In genomic region chr6:108829386-108830370, GRCm38 (mm10) we compare ENCODE assay signal across 8 mouse cellular contexts. TPM values are rescaled to one million over a fixed set of nuclear protein-coding genes. Genes with fewer than 3 reads are reported as not detected.
DNase-seq lines count a peak whose midpoint lies in the region; ATAC-seq and TF ChIP-seq lines count a peak whose summit lies in the region.

No protein-coding gene starts in this region.

- peak; percentile 27 to 38 for DNase-seq in left cerebral cortex, postnatal 10 days (ENCODE audit: extremely low spot score in 1 of 2, low spot score in 2 of 2)
- no peak for DNase-seq in left cerebral cortex, adult 11 months (ENCODE audit: low spot score)
- DNase-seq in cerebellum, adult 8-10 months, result peak; percentile 12
- peak; percentile 59 to 66 for DNase-seq in heart, adult 18-20 months
- peak; percentile 65 for DNase-seq in kidney, adult 18-20 months
- DNase-seq in spleen, postnatal 36 days (ENCODE audit: low spot score in 2 of 2), result no peak

- intact Hi-C loops in left cerebral cortex, postnatal 10 days (cut with DNase I), result loop anchor here (5.0 kb wide), 1 partner anchor 47 kb away; the partner anchor contains the start of gene Arl8b

- H3K9me3 ChIP-seq in lung, embryonic 16.5 days (ENCODE audit: control insufficient read depth, low read length), result no peaks in the 10 kb centered on the region

- peak overlapping the region; percentile 95 for H3K4me3 ChIP-seq in lung, embryonic 16.5 days (ENCODE audit: low read length)
- peak overlapping the region; percentile 94 for H3K4me3 ChIP-seq in olfactory bulb, adult 2 months (ENCODE audit: insufficient read depth, low read depth, low read length)

- H3K4me1 ChIP-seq in lung, embryonic 16.5 days (replicated peaks; ENCODE audit: control insufficient read depth, insufficient read depth, low read length), result peaks cover 30% of the 10 kb centered on the region
- H3K4me1 ChIP-seq in olfactory bulb, adult 2 months (ENCODE audit: control insufficient read depth, insufficient read depth, low read length), result peaks cover 8% of the 10 kb centered on the region

- peak overlapping the region; percentile 81; the same call in 1 of the 2 replicates for H3K27ac ChIP-seq in lung, embryonic 16.5 days (ENCODE audit: low read length)
- H3K27ac ChIP-seq in olfactory bulb, adult 2 months (ENCODE audit: insufficient read depth, low read depth, low read length), result no peak overlapping the region

- H3K27me3 ChIP-seq in lung, embryonic 16.5 days (ENCODE audit: control insufficient read depth, insufficient read depth, low read depth, low read length), result no peaks in the 10 kb centered on the region

- TF ChIP-seq POLR2A in olfactory bulb, adult 2 months (IDR thresholded peaks at IDR 0.05; ENCODE audit: insufficient read depth, low read depth, low read length), result no peak

- no peaks in the 10 kb centered on the region for H3K36me3 ChIP-seq in lung, embryonic 16.5 days (ENCODE audit: control insufficient read depth, insufficient read depth, low read length)

- peak overlapping the region; percentile 93 for H3K9ac ChIP-seq in lung, embryonic 16.5 days (ENCODE audit: low read length)

- 8% methylated on average over 22 of the region's 22 CpGs for WGBS in lung, embryonic 16.5 days
- 27% methylated on average over 22 of the region's 22 CpGs for whole genome bisulfite sequencing in olfactory bulb, adult 2 months

- TF ChIP-seq CTCF in olfactory bulb, adult 2 months (IDR thresholded peaks at IDR 0.05; ENCODE audit: insufficient read depth, low read depth, low read length), result no peak

- no peak for ATAC-seq in lung, embryonic 16.5 days (ENCODE audit: low read depth)

- H3K4me2 ChIP-seq in lung, embryonic 16.5 days (ENCODE audit: low read depth, low read length), result peak overlapping the region; percentile 92

RNA-seq across cellular contexts. Expression of gene Edem1, which starts 1.2 kb away (rescaled TPM):
- total RNA-seq in left cerebral cortex, postnatal 10 days (2021), result 10 to 100 TPM; 25.0 to 27.2 TPM
- total RNA-seq in heart, adult 18-20 months (2021), result 10 to 100 TPM; 11.7 to 18.7 TPM
- 18.5 and 22.1 TPM in 2 replicates for polyA plus RNA-seq in lung, embryonic 16.5 days (2015; fragmentation: Nextera tagmentation; extraction: Ambion mirVana)
- polyA plus RNA-seq in olfactory bulb, adult 2 months (2012; ENCODE audit: insufficient read depth, insufficient read length, low replicate concordance, missing spikeins), result 240 and 915 TPM in 2 replicates

RNA-seq across cellular contexts. Expression of gene Arl8b, which starts 46.8 kb away (rescaled TPM):
- 100 to 1,000 TPM; 173 TPM for total RNA-seq in left cerebral cortex, postnatal 10 days (2021)
- 100 to 1,000 TPM in 1 of 2 experiments, 10 to 100 TPM in 1; 97.1 to 101 TPM for total RNA-seq in heart, adult 18-20 months (2021)
- polyA plus RNA-seq in lung, embryonic 16.5 days (2015; fragmentation: Nextera tagmentation; extraction: Ambion mirVana), result 79.1 and 91.2 TPM in 2 replicates
- polyA plus RNA-seq in olfactory bulb, adult 2 months (2012; ENCODE audit: insufficient read depth, insufficient read length, low replicate concordance, missing spikeins), result not detected in 2 replicates

Comparison
In these comparisons a context has a peak if more than half of its experiments do, and no peak if none do; other contexts are left out.
1. DNase-seq: peak in left cerebral cortex, postnatal 10 days (2 of 2), cerebellum, adult 8-10 months (single experiment), heart, adult 18-20 months (2 of 2) and kidney, adult 18-20 months (single experiment); none in left cerebral cortex, adult 11 months (single experiment) and spleen, postnatal 36 days (0 of 2).